Mouse (Mus musculus) cortical plate, adult 2 months (tissue): ENCODE results near the gene Mmab. TPM values are rescaled to one million over a fixed set of nuclear protein-coding genes. Genes with fewer than 3 reads are reported as not detected.

ENCODE experiments used
- H3K27ac ChIP-seq: fragments of 200-500 bp; 2 replicates; pipeline ENCODE4 v1.5.1; 2012; ENCODE audit warnings: low read length, control low read depth, inconsistent platforms; ENCODE audit not compliant: insufficient read depth
- H3K4me1 ChIP-seq: fragments of 200-500 bp; 2 replicates; pipeline ENCODE4 v1.6.1; 2011; ENCODE audit warnings: low read length; ENCODE audit not compliant: control insufficient read depth, insufficient read depth
- H3K4me3 ChIP-seq: fragments of 200-500 bp; 2 replicates; pipeline ENCODE4 v1.5.1; 2011; ENCODE audit warnings: mild to moderate bottlenecking, low read length, control low read depth; ENCODE audit not compliant: insufficient read depth
- CTCF ChIP-seq: fragments of 200-500 bp; IDR thresholded peaks from 2 replicates; pipeline ENCODE4 v1.5.1; 2011; ENCODE audit warnings: mild to moderate bottlenecking, control low read depth, low read length; ENCODE audit not compliant: insufficient read depth; ENCODE audit errors: extremely low read depth
- POLR2A ChIP-seq: fragments of 200-500 bp; IDR thresholded peaks from 2 replicates; pipeline ENCODE4 v1.6.1; 2011; ENCODE audit warnings: mild to moderate bottlenecking, low read length, control low read depth; ENCODE audit not compliant: insufficient read depth; ENCODE audit errors: extremely low read depth
- polyA plus RNA-seq: library from polyadenylated mRNA; depleted of rRNA; stranded (reverse); fragments of >200 nt; gene quantifications from 2 replicates; pipeline ENCODE4 v1.2.3, GENCODE M21; 2012

The Mmab gene
- polyA plus RNA-seq, 1 experiment = 26.9 TPM

GRCm38 (mm10) chr5:114434359-114434758 lies 9.5 kb downstream of the Mmab start:
- no peaks in the 10 kb centered on the region for H3K4me1 ChIP-seq
- no peak overlapping the region for H3K4me3 ChIP-seq
- H3K27ac ChIP-seq = no peak overlapping the region
- TF ChIP-seq CTCF = no peak
- TF ChIP-seq POLR2A = no peak

GRCm38 (mm10) chr5:114429781-114430180 lies 14.1 kb downstream of the Mmab start:
- TF ChIP-seq CTCF (no peak), POLR2A (no peak)
- Histone ChIP-seq H3K27ac (no peak overlapping the region), H3K4me1 (no peaks in the 10 kb centered on the region)

GRCm38 (mm10) chr5:114428621-114429020 lies 15.2 kb downstream of the Mmab start:
- no peak overlapping the region for H3K27ac ChIP-seq
- H3K4me3 ChIP-seq = no peak overlapping the region
- H3K4me1 ChIP-seq = no peaks in the 10 kb centered on the region
- TF ChIP-seq CTCF (no peak), POLR2A (no peak)

More at GRCm38 (mm10) chr5:114429781-114430180, 14.1 kb downstream of the Mmab start:
- no peak overlapping the region for H3K4me3 ChIP-seq

- H3K4me3 ChIP-seq = no peak overlapping the region
- TF ChIP-seq CTCF (no peak), POLR2A (no peak)
- no peak overlapping the region for H3K27ac ChIP-seq
- H3K4me1 ChIP-seq = no peaks in the 10 kb centered on the region
Observed at GRCm38 (mm10) chr5:114426732-114427131, 17.1 kb downstream of the Mmab start.

- no peaks in the 10 kb centered on the region for H3K4me1 ChIP-seq
- H3K27ac ChIP-seq = no peak overlapping the region
- TF ChIP-seq CTCF (no peak), POLR2A (no peak)
- H3K4me3 ChIP-seq = no peak overlapping the region
Observed at GRCm38 (mm10) chr5:114423961-114424360, 19.9 kb downstream of the Mmab start.

- H3K27ac ChIP-seq = no peak overlapping the region
- H3K4me1 ChIP-seq = no peaks in the 10 kb centered on the region
- H3K4me3 ChIP-seq = no peak overlapping the region
- TF ChIP-seq POLR2A (no peak), CTCF (no peak)
Observed at GRCm38 (mm10) chr5:114422591-114422990, 21.3 kb downstream of the Mmab start.

- no peak overlapping the region for H3K27ac ChIP-seq
- no peaks in the 10 kb centered on the region for H3K4me1 ChIP-seq
- TF ChIP-seq CTCF (no peak), POLR2A (no peak)
- H3K4me3 ChIP-seq = no peak overlapping the region
Observed at GRCm38 (mm10) chr5:114421561-114422298, 22.1 kb downstream of the Mmab start.

GRCm38 (mm10) chr5:114418541-114418940 lies 25.3 kb downstream of the Mmab start:
- H3K4me3 ChIP-seq = no peak overlapping the region
- TF ChIP-seq CTCF (peak; percentile 31; the same call in 1 of the 2 replicates), POLR2A (no peak)

GRCm38 (mm10) chr5:114416855-114417254 lies 27.0 kb downstream of the Mmab start:
- Histone ChIP-seq H3K4me1 (no peaks in the 10 kb centered on the region), H3K4me3 (no peak overlapping the region), H3K27ac (no peak overlapping the region)
- TF ChIP-seq CTCF (no peak), POLR2A (no peak)

More at GRCm38 (mm10) chr5:114418541-114418940, 25.3 kb downstream of the Mmab start:
- Histone ChIP-seq H3K27ac (no peak overlapping the region), H3K4me1 (no peaks in the 10 kb centered on the region)

- TF ChIP-seq CTCF (no peak), POLR2A (no peak)
- Histone ChIP-seq H3K4me3 (no peak overlapping the region), H3K4me1 (no peaks in the 10 kb centered on the region), H3K27ac (no peak overlapping the region)
Observed at GRCm38 (mm10) chr5:114415606-114416005, 28.3 kb downstream of the Mmab start.
